Mouse (Mus musculus): ENCODE data around the gene Cpne2. TPM values are rescaled to one million over a fixed set of nuclear protein-coding genes. Genes with fewer than 3 reads are reported as not detected.

The Cpne2 gene
- polyA plus RNA-seq, 1 experiment, result 39.3 TPM

GRCm38 (mm10) chr8:94515430-94516208 lies 17.2 kb upstream of the Cpne2 start:
- TF ChIP-seq CTCF (IDR thresholded peaks at IDR 0.05; ENCODE audit: borderline replicate concordance, insufficient read depth, low read depth, low read length) (no peak), POLR2A (IDR thresholded peaks at IDR 0.05; ENCODE audit: borderline replicate concordance, insufficient read depth, low read length) (no peak)
- 16% methylated on average over 5 of the region's 5 CpGs for WGBS
- DNase-seq, result peak in 1 of 2 experiments; percentile 9
- Histone ChIP-seq H3K4me1 (ENCODE audit: control insufficient read depth, insufficient read depth, low read length) (no peaks in the 10 kb centered on the region), H3K4me3 (replicated peaks; ENCODE audit: insufficient read depth, low read depth, low read length) (no peak overlapping the region), H3K27me3 (ENCODE audit: control insufficient read depth, insufficient read depth, low read length) (no peaks in the 10 kb centered on the region; the same call in 1 of the 2 replicates), H3K27ac (ENCODE audit: insufficient read depth, low read length) (no peak overlapping the region)

DNA sequence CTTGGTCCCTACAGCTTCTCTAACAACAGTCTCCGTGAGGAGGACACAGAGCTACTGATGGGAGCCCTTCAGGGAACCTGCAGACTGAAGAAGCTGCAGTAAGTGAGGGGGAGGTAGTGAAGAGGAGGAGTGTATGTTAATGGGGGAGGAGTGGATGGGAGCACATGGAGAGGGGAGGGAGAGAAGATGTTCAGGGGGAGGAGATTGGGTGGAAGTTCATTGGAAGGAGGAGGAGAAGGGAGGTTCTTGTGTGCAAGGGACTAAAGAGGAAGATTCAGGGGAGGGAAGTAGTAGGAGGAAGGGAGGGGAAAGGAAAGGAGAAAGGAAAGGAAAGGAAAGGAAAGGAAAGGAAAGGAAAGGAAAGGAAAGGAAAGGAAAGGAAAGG lies 16.6 kb upstream of the Cpne2 start:
- no peaks in the 10 kb centered on the region for H3K4me1 ChIP-seq (ENCODE audit: control insufficient read depth, insufficient read depth, low read length)
- TF ChIP-seq POLR2A (IDR thresholded peaks at IDR 0.05; ENCODE audit: borderline replicate concordance, insufficient read depth, low read length), result no peak
- no peak for TF ChIP-seq CTCF (IDR thresholded peaks at IDR 0.05; ENCODE audit: borderline replicate concordance, insufficient read depth, low read depth, low read length)
- H3K27me3 ChIP-seq (ENCODE audit: control insufficient read depth, insufficient read depth, low read length), result no peaks in the 10 kb centered on the region; the same call in 1 of the 2 replicates
- H3K27ac ChIP-seq (ENCODE audit: insufficient read depth, low read length), result no peak overlapping the region
- WGBS, result 41% methylated on average over 1 of the region's 1 CpGs
- DNase-seq, result no peak
- no peak overlapping the region for H3K4me3 ChIP-seq (replicated peaks; ENCODE audit: insufficient read depth, low read depth, low read length)

DNA sequence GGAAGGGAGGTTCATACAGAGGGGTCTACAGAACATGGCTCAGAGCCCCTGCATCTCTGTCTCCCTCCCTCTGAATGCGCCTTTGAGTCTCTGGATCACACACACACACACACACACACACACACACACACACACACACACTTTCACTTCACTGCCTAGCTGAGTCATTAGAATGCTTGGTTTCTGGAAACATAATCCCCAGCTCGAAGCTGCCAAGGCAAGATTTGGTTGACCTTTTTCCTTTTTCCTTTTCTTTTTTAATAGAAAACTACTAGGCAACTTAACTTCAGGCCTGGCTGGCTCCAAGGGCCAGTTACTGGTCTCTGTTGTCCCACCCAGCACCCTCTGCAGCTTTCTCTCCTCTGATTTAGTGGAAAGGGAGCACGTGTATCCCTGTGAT lies 16.0 kb upstream of the Cpne2 start:
- 54% methylated on average over 3 of the region's 3 CpGs for WGBS
- TF ChIP-seq POLR2A (IDR thresholded peaks at IDR 0.05; ENCODE audit: borderline replicate concordance, insufficient read depth, low read length), result no peak
- no peak for TF ChIP-seq CTCF (IDR thresholded peaks at IDR 0.05; ENCODE audit: borderline replicate concordance, insufficient read depth, low read depth, low read length)
- Histone ChIP-seq H3K27ac (ENCODE audit: insufficient read depth, low read length) (no peak overlapping the region), H3K4me3 (replicated peaks; ENCODE audit: insufficient read depth, low read depth, low read length) (no peak overlapping the region), H3K4me1 (ENCODE audit: control insufficient read depth, insufficient read depth, low read length) (no peaks in the 10 kb centered on the region), H3K27me3 (ENCODE audit: control insufficient read depth, insufficient read depth, low read length) (no peaks in the 10 kb centered on the region; the same call in 1 of the 2 replicates)
- no peak for DNase-seq

DNA sequence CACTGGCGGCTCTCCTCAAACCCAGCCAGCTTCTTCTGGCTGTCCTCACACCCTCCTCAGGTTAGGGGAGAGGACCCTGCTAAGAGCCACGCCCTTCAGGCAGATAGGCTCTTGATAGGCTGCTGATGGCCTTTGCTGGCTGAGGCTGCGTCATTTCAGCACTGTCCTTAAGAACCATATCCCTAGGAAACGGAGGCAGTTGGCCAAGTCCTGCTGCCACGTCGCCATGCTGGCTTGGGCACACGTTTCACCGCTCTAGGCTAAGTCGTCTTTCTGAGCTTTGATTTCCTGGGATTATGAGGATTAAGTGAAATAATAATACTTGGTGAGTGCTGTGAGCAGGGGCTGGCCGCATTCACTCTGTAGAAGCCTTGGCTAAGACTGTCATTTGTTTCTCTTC lies 14.5 kb upstream of the Cpne2 start:
- DNase-seq, result no peak
- H3K27ac ChIP-seq (ENCODE audit: insufficient read depth, low read length), result no peak overlapping the region
- H3K4me3 ChIP-seq (replicated peaks; ENCODE audit: insufficient read depth, low read depth, low read length), result no peak overlapping the region
- no peaks in the 10 kb centered on the region; the same call in 1 of the 2 replicates for H3K27me3 ChIP-seq (ENCODE audit: control insufficient read depth, insufficient read depth, low read length)
- WGBS, result 22% methylated on average over 10 of the region's 10 CpGs
- TF ChIP-seq POLR2A (IDR thresholded peaks at IDR 0.05; ENCODE audit: borderline replicate concordance, insufficient read depth, low read length) (no peak), CTCF (IDR thresholded peaks at IDR 0.05; ENCODE audit: borderline replicate concordance, insufficient read depth, low read depth, low read length) (no peak)
- H3K4me1 ChIP-seq (ENCODE audit: control insufficient read depth, insufficient read depth, low read length), result no peaks in the 10 kb centered on the region

GRCm38 (mm10) chr8:94519021-94519420 lies 13.8 kb upstream of the Cpne2 start:
- no peak for DNase-seq
- H3K27me3 ChIP-seq (ENCODE audit: control insufficient read depth, insufficient read depth, low read length), result no peaks in the 10 kb centered on the region; the same call in 1 of the 2 replicates
- no peak overlapping the region for H3K4me3 ChIP-seq (replicated peaks; ENCODE audit: insufficient read depth, low read depth, low read length)
- no peak for TF ChIP-seq CTCF (IDR thresholded peaks at IDR 0.05; ENCODE audit: borderline replicate concordance, insufficient read depth, low read depth, low read length)
- TF ChIP-seq POLR2A (IDR thresholded peaks at IDR 0.05; ENCODE audit: borderline replicate concordance, insufficient read depth, low read length), result no peak
- 92% methylated on average over 5 of the region's 5 CpGs for WGBS
- H3K4me1 ChIP-seq (ENCODE audit: control insufficient read depth, insufficient read depth, low read length), result no peaks in the 10 kb centered on the region
- no peak overlapping the region for H3K27ac ChIP-seq (ENCODE audit: insufficient read depth, low read length)

DNA sequence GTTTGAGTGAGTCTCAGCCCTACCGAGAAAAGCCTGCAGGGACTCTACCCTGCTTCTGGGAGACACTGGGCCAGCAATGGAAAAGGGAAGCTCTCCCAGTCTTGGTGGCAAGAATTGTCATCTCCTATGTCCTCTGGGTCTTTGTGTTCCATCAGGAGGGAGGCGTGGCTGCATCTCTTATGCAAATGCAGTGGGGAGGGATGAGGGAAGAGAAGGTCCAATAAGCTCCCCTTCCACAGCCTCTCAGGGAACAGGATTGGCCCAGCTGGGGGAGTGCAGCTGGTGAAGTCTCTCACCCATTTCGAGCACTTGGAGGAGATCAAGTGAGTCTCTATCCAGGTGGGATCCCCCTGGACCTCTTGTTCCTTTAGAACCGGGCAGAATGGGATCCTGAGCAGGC lies 11.3 kb upstream of the Cpne2 start:
- H3K4me3 ChIP-seq (replicated peaks; ENCODE audit: insufficient read depth, low read depth, low read length), result no peak overlapping the region
- no peak for DNase-seq
- no peak for TF ChIP-seq CTCF (IDR thresholded peaks at IDR 0.05; ENCODE audit: borderline replicate concordance, insufficient read depth, low read depth, low read length)
- TF ChIP-seq POLR2A (IDR thresholded peaks at IDR 0.05; ENCODE audit: borderline replicate concordance, insufficient read depth, low read length), result no peak
- WGBS, result 54% methylated on average over 4 of the region's 4 CpGs
- no peaks in the 10 kb centered on the region; the same call in 1 of the 2 replicates for H3K27me3 ChIP-seq (ENCODE audit: control insufficient read depth, insufficient read depth, low read length)
- no peaks in the 10 kb centered on the region for H3K4me1 ChIP-seq (ENCODE audit: control insufficient read depth, insufficient read depth, low read length)
- no peak overlapping the region for H3K27ac ChIP-seq (ENCODE audit: insufficient read depth, low read length)

DNA sequence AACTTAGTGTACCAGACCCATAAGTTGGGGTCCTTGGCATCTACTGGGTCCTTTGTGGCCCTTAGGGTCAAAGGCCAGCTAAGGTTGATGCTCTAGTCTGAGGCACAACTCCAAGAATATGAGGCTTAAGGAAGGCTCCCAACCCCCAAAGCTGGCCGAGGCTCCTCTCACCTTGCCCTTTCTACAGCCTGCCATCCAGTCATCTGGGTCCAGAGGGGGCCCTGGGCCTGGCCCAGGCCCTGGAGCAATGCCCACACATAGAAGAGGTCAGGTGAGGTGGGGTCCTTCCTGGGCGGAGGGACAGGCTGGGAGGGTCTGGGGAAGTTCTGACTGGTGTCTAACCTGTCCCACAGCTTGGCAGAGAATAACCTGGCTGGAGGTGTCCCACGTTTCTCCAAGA lies 10.3 kb upstream of the Cpne2 start:
- 62% methylated on average over 3 of the region's 3 CpGs for WGBS
- no peaks in the 10 kb centered on the region for H3K4me1 ChIP-seq (ENCODE audit: control insufficient read depth, insufficient read depth, low read length)
- H3K4me3 ChIP-seq (replicated peaks; ENCODE audit: insufficient read depth, low read depth, low read length), result no peak overlapping the region
- no peaks in the 10 kb centered on the region; the same call in 1 of the 2 replicates for H3K27me3 ChIP-seq (ENCODE audit: control insufficient read depth, insufficient read depth, low read length)
- no peak overlapping the region for H3K27ac ChIP-seq (ENCODE audit: insufficient read depth, low read length)
- DNase-seq, result no peak
- no peak for TF ChIP-seq CTCF (IDR thresholded peaks at IDR 0.05; ENCODE audit: borderline replicate concordance, insufficient read depth, low read depth, low read length)
- TF ChIP-seq POLR2A (IDR thresholded peaks at IDR 0.05; ENCODE audit: borderline replicate concordance, insufficient read depth, low read length), result no peak

DNA sequence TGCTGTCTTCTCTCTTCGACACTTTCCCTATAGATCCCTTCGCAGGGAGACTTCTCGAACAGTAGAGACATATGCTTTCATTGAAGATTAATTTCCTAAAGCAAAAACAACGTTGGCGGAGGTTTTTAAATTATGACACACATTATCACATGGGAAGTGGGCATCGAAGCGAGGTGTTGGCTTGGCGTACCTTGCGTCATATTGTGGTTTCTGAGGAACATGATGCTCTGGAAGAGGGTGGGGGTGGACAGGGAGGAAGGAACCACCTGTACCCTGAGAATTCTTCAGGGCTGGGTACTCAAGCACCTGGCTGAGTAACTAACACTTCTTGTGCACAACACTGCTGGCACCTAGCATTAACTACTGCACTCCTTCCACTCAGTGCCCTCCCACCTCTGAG lies 8.2 kb upstream of the Cpne2 start:
- H3K4me1 ChIP-seq (ENCODE audit: control insufficient read depth, insufficient read depth, low read length), result no peaks in the 10 kb centered on the region
- H3K27ac ChIP-seq (ENCODE audit: insufficient read depth, low read length), result no peak overlapping the region
- TF ChIP-seq POLR2A (IDR thresholded peaks at IDR 0.05; ENCODE audit: borderline replicate concordance, insufficient read depth, low read length) (no peak), CTCF (IDR thresholded peaks at IDR 0.05; ENCODE audit: borderline replicate concordance, insufficient read depth, low read depth, low read length) (no peak)
- DNase-seq, result no peak
- H3K27me3 ChIP-seq (ENCODE audit: control insufficient read depth, insufficient read depth, low read length), result no peaks in the 10 kb centered on the region; the same call in 1 of the 2 replicates
- WGBS, result 81% methylated on average over 9 of the region's 9 CpGs
- no peak overlapping the region for H3K4me3 ChIP-seq (replicated peaks; ENCODE audit: insufficient read depth, low read depth, low read length)
